Comparison of ENCODE assay signal across 8 mouse cellular contexts in the genomic region with DNA sequence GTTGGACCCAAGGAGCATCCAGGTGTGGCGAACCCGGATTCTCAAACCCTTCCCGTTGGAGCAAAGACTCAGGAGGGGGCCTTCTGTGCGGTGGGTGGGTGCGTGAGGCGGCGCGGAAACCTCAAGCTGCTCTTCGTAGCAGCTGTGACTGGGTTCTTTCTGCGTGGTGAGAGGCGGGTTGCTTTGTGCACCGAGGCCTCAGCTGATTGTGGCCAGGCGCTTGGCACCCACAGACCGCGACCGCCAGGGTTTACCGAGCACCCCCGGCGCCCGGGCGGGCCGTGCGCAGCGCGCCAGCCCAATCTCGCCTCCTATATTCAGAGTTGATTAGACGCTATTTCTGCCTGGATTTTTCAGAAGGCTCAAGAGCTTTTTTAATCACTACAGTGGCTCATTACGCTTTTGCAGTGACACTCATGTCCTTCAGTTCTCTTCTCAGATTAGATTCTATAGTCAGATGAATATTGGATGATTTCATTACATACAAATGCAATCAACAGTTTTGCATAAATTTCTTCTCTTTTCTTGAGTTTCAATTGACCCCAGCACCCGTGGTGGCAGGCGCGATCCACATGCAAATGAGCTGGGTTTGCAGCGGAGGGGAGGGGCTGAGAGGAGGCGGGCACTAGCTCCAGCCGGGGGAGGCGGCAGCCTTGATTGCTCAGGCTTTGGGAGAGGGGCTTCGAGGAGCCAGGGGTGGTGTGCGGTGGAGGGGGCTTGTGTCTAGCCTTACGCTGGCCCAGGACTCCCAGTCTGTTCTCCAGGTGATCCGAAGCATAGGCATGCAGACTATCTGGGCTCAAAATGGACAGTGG. TPM values are rescaled to one million over a fixed set of nuclear protein-coding genes. Genes with fewer than 3 reads are reported as not detected.
A peak's percentile ranks its signal among the peaks of the same experiment; 100 is the strongest.
DNase-seq lines count a peak whose midpoint lies in the region; ATAC-seq and TF ChIP-seq lines count a peak whose summit lies in the region.

No protein-coding gene starts in this region.

- peak overlapping the region; percentile 46 for H3K4me2 ChIP-seq in neural tube, embryonic 11.5 days (ENCODE audit: low read depth)

- peaks cover 80% of the 10 kb centered on the region for H3K27me3 ChIP-seq in hindbrain, embryonic 10.5 days (ENCODE audit: insufficient read depth, poor library complexity, severe bottlenecking)
- peaks cover 5% of the 10 kb centered on the region; the same call in 1 of the 2 replicates for H3K27me3 ChIP-seq in liver, adult 2 months (ENCODE audit: control insufficient read depth, insufficient read depth, low read length)
- peaks cover 32% of the 10 kb centered on the region for H3K27me3 ChIP-seq in neural tube, embryonic 11.5 days (ENCODE audit: control insufficient read depth, insufficient read depth, low read length)

- TF ChIP-seq POLR2A in liver, adult 2 months (IDR thresholded peaks at IDR 0.05; ENCODE audit: extremely low read depth, insufficient read depth, low read length), result no peak

- H3K79me2 ChIP-seq in liver, adult 2 months (ENCODE audit: control insufficient read depth, insufficient read depth, low read length), result no peaks in the 10 kb centered on the region

- peak overlapping the region; percentile 56 for H3K4me3 ChIP-seq in hindbrain, embryonic 10.5 days
- peak overlapping the region; percentile 21; the same call in 1 of the 2 replicates for H3K4me3 ChIP-seq in liver, adult 2 months (ENCODE audit: insufficient read depth, low read depth, low read length)
- H3K4me3 ChIP-seq in neural tube, embryonic 11.5 days (ENCODE audit: low read depth, low read length), result peak overlapping the region; percentile 31

- TF ChIP-seq CTCF in liver, adult 2 months (IDR thresholded peaks at IDR 0.05; ENCODE audit: low read depth, low read length), result no peak

- peaks cover 34% of the 10 kb centered on the region for H3K4me1 ChIP-seq in hindbrain, embryonic 10.5 days (replicated peaks)
- no peaks in the 10 kb centered on the region for H3K4me1 ChIP-seq in liver, adult 2 months (ENCODE audit: control insufficient read depth, insufficient read depth, low read length)
- peaks cover 7% of the 10 kb centered on the region; the same call in 1 of the 2 replicates for H3K4me1 ChIP-seq in neural tube, embryonic 11.5 days (ENCODE audit: control insufficient read depth, insufficient read depth, low read length)

- peak; percentile 67 for ATAC-seq in neural tube, embryonic 11.5 days (ENCODE audit: insufficient read depth, low FRiP score, low TSS enrichment)

- no peak overlapping the region for H3K9ac ChIP-seq in liver, adult 2 months (ENCODE audit: low read depth, low read length)
- H3K9ac ChIP-seq in neural tube, embryonic 11.5 days (ENCODE audit: low read length), result peak overlapping the region; percentile 33; the same call in 1 of the 2 replicates

- no peaks in the 10 kb centered on the region for H3K36me3 ChIP-seq in hindbrain, embryonic 10.5 days
- no peaks in the 10 kb centered on the region for H3K36me3 ChIP-seq in liver, adult 2 months (ENCODE audit: control insufficient read depth, insufficient read depth, low read length)
- H3K36me3 ChIP-seq in neural tube, embryonic 11.5 days (ENCODE audit: control insufficient read depth, insufficient read depth, low read length), result no peaks in the 10 kb centered on the region

- under 1% methylated on average over 39 of the region's 39 CpGs for WGBS in hindbrain, embryonic 10.5 days
- 4% methylated on average over 39 of the region's 39 CpGs for WGBS in liver, adult 2 months
- under 1% methylated on average over 39 of the region's 39 CpGs for WGBS in neural tube, embryonic 11.5 days

- peak overlapping the region; percentile 59; the same call in 1 of the 2 replicates for H3K27ac ChIP-seq in hindbrain, embryonic 10.5 days
- H3K27ac ChIP-seq in liver, adult 2 months (replicated peaks; ENCODE audit: insufficient read depth, low read depth, low read length), result no peak overlapping the region
- no peak overlapping the region for H3K27ac ChIP-seq in neural tube, embryonic 11.5 days (ENCODE audit: low read depth, low read length)

- no peaks in the 10 kb centered on the region for H3K9me3 ChIP-seq in hindbrain, embryonic 10.5 days
- no peaks in the 10 kb centered on the region for H3K9me3 ChIP-seq in neural tube, embryonic 11.5 days (ENCODE audit: control insufficient read depth, low read length)

- peak; percentile 41 for DNase-seq in adrenal gland, postnatal 10 days
- no peak for DNase-seq in adrenal gland, postnatal 4 days (ENCODE audit: low spot score in 2 of 2)
- DNase-seq in thymus, postnatal 0 days (ENCODE audit: low spot score), result peak; percentile 12
- DNase-seq in thymus, postnatal 10 days (ENCODE audit: low spot score in 2 of 2), result no peak
- peak; percentile 48 for DNase-seq in hindbrain, embryonic 10.5 days (ENCODE audit: low spot score)
- DNase-seq in liver, adult 2 months (ENCODE audit: extremely low read depth, low read depth, low spot score), result no peak
- DNase-seq in neural tube, embryonic 11.5 days (ENCODE audit: low spot score), result peak; percentile 43
- DNase-seq in thymus, postnatal 25 days, result peak; percentile 12

RNA-seq across cellular contexts. Expression of gene Ptgs1, which starts 27.0 kb away (rescaled TPM):
- total RNA-seq in adrenal gland, postnatal 10 days (2021), result 10 to 100 TPM; 12.1 to 13.0 TPM
- 10 to 100 TPM; 20.4 to 21.4 TPM for total RNA-seq in adrenal gland, postnatal 4 days (2021)
- 9.4 and 9.6 TPM in 2 replicates for polyA plus RNA-seq in thymus, postnatal 0 days (2015; fragmentation: Nextera tagmentation; extraction: Ambion mirVana)
- 4.5 and 5.2 TPM in 2 replicates for polyA plus RNA-seq in hindbrain, embryonic 10.5 days (2016; fragmentation: Nextera tagmentation; extraction: Ambion mirVana)
- total RNA-seq in liver, adult 2 months (2014; rRNA removed), result 12.4 and 14.4 TPM in 2 replicates
- 7.3 and 10.9 TPM in 2 replicates for polyA plus RNA-seq in liver, adult 2 months (2012; rRNA removed)
- 3.9 and 4.5 TPM in 2 replicates for polyA plus RNA-seq in neural tube, embryonic 11.5 days (2014; fragmentation: Nextera tagmentation; extraction: Ambion mirVana)

Comparison
In these comparisons a context has a peak if more than half of its experiments do, and no peak if none do; other contexts are left out.
1. DNase-seq: peak in adrenal gland, postnatal 10 days (single experiment), thymus, postnatal 0 days (single experiment), hindbrain, embryonic 10.5 days (single experiment), neural tube, embryonic 11.5 days (single experiment) and thymus, postnatal 25 days (single experiment); none in adrenal gland, postnatal 4 days (0 of 2), thymus, postnatal 10 days (0 of 2) and liver, adult 2 months (single experiment).
2. Peak in every context shown above with its lines, with median percentiles within 50 percentile points of each other: H3K4me3 ChIP-seq.